Mouse (Mus musculus): ENCODE data around the gene Mip. TPM values are rescaled to one million over a fixed set of nuclear protein-coding genes. Genes with fewer than 3 reads are reported as not detected.

The Mip gene
- polyA plus RNA-seq, 1 experiment from 2014 or later = 0.33 TPM

DNA sequence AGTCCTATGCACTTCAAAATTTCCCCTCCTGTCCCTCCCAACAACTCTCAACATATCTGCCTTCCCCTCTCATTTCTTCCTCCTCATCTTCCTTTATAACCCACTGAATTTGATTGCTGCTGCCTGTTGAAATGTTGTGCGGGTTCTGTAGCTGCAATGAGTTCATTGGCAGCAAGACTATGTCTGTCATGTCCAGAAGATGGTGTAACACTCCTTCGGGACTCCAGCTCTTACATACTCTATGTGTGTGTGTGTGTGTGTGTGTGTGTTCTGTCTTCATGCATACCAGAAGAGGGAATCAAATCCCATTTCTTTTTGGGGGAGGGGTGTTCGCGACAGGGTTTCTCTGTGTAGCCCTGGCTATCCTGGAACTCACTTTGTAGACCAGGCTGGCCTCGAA lies 10.7 kb upstream of the Mip start:
- peaks cover 22% of the 10 kb centered on the region for H3K27me3 ChIP-seq (ENCODE audit: low read depth, poor library complexity, severe bottlenecking)
- no peak for DNase-seq (ENCODE audit: low spot score)
- H3K4me3 ChIP-seq = no peak overlapping the region
- 83% methylated on average over 5 of the region's 5 CpGs for WGBS
- H3K27ac ChIP-seq = no peak overlapping the region
- H3K36me3 ChIP-seq = peaks cover 5% of the 10 kb centered on the region
- H3K4me1 ChIP-seq = peaks cover 18% of the 10 kb centered on the region
- no peaks in the 10 kb centered on the region for H3K9me3 ChIP-seq (replicated peaks)

DNA sequence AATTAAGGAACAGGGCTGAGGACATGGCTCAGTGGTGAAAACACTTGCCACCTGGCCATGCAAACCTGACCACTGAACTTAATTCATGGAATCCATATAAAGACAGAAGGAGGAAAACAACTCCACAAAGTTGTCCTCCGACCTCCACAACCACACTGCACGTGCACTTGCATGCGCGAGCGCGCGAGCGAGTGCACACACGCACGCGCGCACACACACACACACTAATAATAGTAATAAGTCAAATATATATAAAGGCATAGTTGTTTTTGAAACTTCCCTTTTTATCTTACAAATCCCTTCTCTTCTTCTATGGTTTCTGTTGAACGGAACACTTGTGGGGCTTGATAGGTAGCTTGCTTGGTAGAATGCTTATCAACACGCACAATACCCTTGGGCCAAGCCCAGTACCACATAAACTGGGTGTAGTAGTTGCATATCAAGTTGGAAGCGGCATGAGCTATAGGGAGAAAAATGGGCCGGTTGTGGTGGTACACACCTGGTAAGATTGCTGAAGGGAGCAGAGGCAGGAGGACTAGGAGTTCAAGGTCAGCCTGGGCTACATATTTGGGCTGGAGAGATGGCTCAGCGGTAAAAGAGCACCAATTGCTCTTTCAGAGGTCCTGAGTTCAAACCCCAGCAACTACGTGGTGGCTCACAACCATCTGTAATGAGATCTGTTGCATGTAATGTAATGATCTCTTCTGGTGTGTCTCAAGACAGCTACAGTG lies 7.1 kb upstream of the Mip start:
- no peak for DNase-seq (ENCODE audit: low spot score)

DNA sequence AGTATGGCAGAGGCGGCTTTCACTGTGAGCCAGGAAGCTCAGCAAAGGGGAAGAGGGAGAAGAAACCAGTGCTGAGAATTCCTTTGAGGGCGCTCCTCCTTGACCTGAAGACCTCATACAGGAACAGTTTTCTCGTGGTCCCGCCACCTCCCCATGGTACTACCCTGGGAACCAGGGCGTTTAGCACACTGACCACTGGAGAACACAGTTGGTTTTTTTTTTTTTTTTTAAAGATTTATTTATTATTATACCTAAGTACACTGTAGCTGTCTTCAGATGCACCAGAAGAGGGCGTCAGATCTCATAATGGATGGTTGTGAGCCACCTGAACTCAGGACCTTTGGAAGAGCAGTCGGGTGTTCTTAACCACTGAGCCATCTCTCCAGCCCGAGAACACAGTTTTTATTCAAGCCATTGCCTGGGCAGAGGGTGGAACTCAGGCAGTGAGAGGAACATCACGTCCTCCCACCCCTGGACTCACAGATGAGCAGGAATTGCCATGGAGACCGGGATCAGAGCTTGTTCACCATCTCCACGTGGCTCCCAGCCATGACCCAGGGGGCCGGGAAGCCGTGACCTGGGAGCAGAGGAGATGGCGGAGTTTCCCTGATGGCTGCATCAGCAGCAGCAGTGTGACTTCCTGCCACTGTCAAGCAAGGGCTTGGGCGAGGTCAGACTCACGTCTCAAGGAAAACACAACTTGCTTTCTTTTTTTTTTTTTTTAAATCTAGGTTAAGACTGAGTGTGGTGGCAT lies 3.9 kb upstream of the Mip start:
- Histone ChIP-seq H3K27me3 (ENCODE audit: low read depth, poor library complexity, severe bottlenecking) (no peaks in the 10 kb centered on the region), H3K36me3 (no peaks in the 10 kb centered on the region), H3K27ac (no peak overlapping the region), H3K4me3 (no peak overlapping the region), H3K4me1 (peaks cover 26% of the 10 kb centered on the region), H3K9me3 (replicated peaks) (no peaks in the 10 kb centered on the region)
- WGBS = 62% methylated on average over 16 of the region's 16 CpGs
- no peak for DNase-seq (ENCODE audit: low spot score)

More for the DNA sequence above, 7.1 kb upstream of the Mip start:
- WGBS = 96% methylated on average over 18 of the region's 18 CpGs
- H3K4me3 ChIP-seq = no peak overlapping the region
- H3K27ac ChIP-seq = no peak overlapping the region
- H3K4me1 ChIP-seq = peaks cover 4% of the 10 kb centered on the region; the same call in 1 of the 2 replicates
- no peaks in the 10 kb centered on the region for H3K9me3 ChIP-seq (replicated peaks)
- no peaks in the 10 kb centered on the region for H3K36me3 ChIP-seq
- peaks cover 16% of the 10 kb centered on the region for H3K27me3 ChIP-seq (ENCODE audit: low read depth, poor library complexity, severe bottlenecking)

DNA sequence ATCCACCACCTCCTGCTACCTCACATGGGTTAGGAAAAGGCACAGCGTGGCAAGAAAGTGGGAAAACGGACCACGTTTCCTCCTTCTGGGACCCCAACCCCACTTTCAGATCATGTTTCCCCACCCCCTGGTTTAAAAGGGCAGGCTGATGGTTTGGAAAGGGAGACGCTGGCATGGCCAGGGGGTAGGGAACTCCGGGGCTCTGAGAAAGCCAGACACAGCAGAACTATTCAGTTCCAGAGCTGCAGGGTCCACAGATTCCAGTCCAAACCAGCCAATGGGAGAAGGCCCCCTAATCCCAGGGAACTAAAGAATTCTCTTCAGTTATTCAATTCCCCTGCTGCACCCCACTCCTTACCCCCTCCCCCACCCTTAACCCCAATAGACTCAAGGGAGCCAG lies 574 bp upstream of the Mip start:
- no peaks in the 10 kb centered on the region for H3K36me3 ChIP-seq
- peaks cover 28% of the 10 kb centered on the region for H3K4me1 ChIP-seq
- H3K9me3 ChIP-seq (replicated peaks) = no peaks in the 10 kb centered on the region
- H3K27ac ChIP-seq = peak overlapping the region; percentile 44; the same call in 1 of the 2 replicates
- H3K27me3 ChIP-seq (ENCODE audit: low read depth, poor library complexity, severe bottlenecking) = no peaks in the 10 kb centered on the region
- 63% methylated on average over 5 of the region's 5 CpGs for WGBS
- no peak overlapping the region for H3K4me3 ChIP-seq
- DNase-seq (ENCODE audit: low spot score) = no peak

DNA sequence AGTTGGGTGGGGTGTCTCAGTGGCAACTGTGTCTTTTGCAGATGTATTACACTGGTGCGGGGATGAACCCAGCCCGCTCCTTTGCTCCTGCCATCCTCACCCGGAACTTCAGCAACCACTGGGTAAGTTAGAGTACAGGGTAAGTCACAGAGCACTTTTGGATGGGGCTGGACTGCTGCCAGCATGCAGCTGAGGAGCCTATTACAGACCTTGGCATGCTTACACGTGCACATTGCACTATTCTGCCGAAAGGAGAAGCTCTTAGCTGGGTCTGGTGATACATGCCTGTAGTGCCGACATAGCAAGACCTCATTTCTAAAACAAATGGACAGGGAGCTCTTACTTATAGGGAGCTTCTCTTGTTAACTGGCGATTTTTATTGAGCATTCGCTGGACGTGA lies 2.0 kb downstream of the Mip start:
- no peak overlapping the region for H3K4me3 ChIP-seq
- H3K36me3 ChIP-seq = no peaks in the 10 kb centered on the region
- DNase-seq (ENCODE audit: low spot score) = no peak
- H3K27ac ChIP-seq = no peak overlapping the region
- WGBS = 88% methylated on average over 9 of the region's 9 CpGs
- H3K27me3 ChIP-seq (ENCODE audit: low read depth, poor library complexity, severe bottlenecking) = no peaks in the 10 kb centered on the region
- no peaks in the 10 kb centered on the region for H3K9me3 ChIP-seq (replicated peaks)
- H3K4me1 ChIP-seq = peaks cover 38% of the 10 kb centered on the region

DNA sequence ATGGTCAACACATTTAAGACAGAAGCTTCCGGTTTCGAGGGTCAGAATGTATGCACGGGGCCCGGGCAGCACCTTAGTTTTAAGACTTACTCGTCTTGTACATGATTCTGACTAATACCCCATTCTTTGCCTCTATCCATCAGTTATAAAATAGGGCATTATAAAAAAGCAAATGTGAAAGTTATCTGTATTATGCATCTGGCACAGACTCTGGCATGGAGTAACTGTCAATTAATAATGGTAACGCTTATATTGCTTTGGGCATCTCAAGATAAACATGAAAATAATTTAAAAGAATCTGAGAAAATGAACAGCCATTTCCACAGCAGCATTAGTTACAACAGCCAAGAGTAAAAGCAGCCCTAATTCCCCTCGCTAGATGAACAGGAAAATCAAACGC lies 2.4 kb downstream of the Mip start:
- 96% methylated on average over 8 of the region's 8 CpGs for WGBS
- H3K27ac ChIP-seq = no peak overlapping the region
- no peaks in the 10 kb centered on the region for H3K27me3 ChIP-seq (ENCODE audit: low read depth, poor library complexity, severe bottlenecking)
- H3K4me1 ChIP-seq = peaks cover 41% of the 10 kb centered on the region
- DNase-seq (ENCODE audit: low spot score) = no peak
- H3K36me3 ChIP-seq = no peaks in the 10 kb centered on the region
- no peaks in the 10 kb centered on the region for H3K9me3 ChIP-seq (replicated peaks)
- H3K4me3 ChIP-seq = no peak overlapping the region

DNA sequence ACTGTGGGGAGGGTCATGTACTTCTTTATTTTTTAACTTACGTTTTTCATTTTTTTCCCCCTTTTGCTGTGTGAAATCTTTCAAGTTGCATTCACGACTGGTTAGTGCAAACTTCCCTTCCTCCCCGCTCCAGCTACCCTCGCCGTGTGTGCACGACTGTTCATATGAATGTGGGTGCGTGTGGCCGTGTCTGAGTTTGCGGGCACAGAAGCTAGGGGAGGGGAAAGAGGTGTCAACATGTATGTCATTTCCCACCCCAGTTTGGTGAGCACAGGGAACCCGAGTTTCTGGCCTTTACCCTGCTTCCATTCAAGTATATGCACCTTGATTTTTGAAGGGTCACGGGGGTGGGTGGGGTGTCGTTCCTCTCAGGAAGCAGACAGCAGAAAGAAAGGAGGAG lies 4.9 kb downstream of the Mip start:
- no peak for DNase-seq (ENCODE audit: low spot score)
- H3K27ac ChIP-seq = peak overlapping the region; percentile 99
- no peaks in the 10 kb centered on the region for H3K9me3 ChIP-seq (replicated peaks)
- H3K27me3 ChIP-seq (ENCODE audit: low read depth, poor library complexity, severe bottlenecking) = no peaks in the 10 kb centered on the region
- 78% methylated on average over 12 of the region's 12 CpGs for WGBS
- peaks cover 14% of the 10 kb centered on the region for H3K36me3 ChIP-seq
- H3K4me3 ChIP-seq = peak overlapping the region; percentile 82
- peaks cover 40% of the 10 kb centered on the region for H3K4me1 ChIP-seq

DNA sequence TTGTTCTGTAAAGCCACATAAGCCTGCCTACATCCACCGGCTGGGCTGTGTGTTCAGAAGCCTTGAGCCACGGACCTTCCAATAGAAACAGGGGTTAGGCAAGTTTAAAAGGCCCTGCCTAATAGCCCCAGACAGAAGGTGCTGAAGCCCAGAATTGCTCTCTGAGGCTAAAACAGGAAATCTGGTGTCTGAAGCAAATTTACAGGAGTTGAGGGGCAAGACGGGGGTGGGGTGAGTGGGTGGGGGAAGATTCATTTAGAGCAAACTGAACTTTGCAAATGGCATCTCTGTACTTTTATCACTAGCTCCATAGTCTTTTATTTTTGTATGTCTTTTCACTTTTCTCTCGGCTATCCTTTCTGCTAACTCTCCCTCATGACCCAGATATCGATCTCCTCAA lies 5.5 kb downstream of the Mip start:
- Histone ChIP-seq H3K27me3 (ENCODE audit: low read depth, poor library complexity, severe bottlenecking) (no peaks in the 10 kb centered on the region), H3K4me1 (peaks cover 40% of the 10 kb centered on the region), H3K36me3 (peaks cover 18% of the 10 kb centered on the region), H3K9me3 (replicated peaks) (no peaks in the 10 kb centered on the region), H3K4me3 (peak overlapping the region; percentile 82), H3K27ac (peak overlapping the region; percentile 99)
- 19% methylated on average over 5 of the region's 5 CpGs for WGBS
- DNase-seq (ENCODE audit: low spot score) = no peak

DNA sequence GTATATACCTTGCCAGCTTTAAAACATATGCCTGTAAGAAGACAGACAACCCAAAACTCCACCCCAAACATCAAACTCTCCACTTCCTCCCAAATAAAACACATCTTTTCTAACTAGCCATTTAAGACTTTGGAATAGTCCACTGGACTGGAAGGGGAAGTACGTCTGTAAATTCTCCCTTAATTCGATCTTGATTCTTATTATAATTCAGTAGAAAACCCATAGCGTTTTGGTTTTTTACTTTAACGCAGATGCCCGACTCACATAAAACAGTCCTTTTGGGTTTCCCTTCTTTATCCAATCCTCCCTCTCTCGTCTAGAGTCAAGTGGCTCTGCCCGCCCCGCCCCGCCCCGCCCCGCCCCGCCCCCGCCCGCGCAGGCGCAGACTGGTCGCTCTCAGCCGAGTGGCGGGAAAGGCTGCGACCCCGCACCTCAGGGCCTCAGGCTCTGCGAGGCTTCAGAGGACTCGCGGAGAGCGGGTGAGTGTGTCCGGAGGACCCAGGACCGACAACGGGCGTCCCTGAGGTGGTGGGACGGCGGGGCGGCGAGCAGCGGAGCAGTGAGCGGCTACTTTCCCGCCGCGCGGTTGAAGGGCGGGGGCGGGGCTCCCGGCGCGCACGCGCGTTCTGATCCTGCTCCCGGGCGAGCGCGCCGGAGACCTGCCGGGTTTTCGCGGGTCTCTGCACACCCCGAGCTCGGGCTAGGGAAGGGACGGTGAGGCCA lies 6.2 kb downstream of the Mip start, which contains the start of gene Timeless:
TSS of gene Timeless (plus strand) at position 369 of the 723 bp plus-strand sequence.
- H3K27ac ChIP-seq = peak within 1 kb of the TSS; percentile 99
- under 1% methylated on average over 57 of the region's 58 CpGs for WGBS

DNA sequence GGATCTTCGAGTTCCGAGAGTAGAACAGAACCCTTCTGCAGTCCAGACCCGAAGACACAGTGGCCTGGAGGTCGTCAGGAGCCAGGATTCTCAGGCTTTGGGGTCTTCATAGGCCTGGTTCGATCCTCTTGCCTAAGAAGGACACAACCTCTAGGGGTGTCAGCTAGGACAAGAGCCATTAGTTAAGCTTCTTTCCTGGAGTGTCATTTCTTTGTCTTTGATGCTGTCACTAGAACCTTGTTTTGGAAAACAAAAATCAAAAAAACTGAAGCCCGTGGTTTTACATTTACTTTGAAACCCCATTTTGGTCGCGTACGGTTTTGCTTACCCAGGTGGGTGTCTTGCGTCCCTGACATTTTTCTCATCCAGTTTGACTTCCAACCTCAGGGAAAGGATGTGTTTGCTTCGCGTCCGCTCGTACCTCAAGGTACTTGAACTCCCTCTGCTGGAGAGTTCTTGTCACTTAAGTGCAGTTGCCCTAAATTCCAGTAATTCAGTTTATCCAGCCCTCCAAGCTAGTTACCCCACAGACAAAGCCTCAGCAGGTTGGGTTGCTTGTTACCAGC lies 6.9 kb downstream of the Mip start:
- Histone ChIP-seq H3K4me1 (peaks cover 41% of the 10 kb centered on the region), H3K4me3 (peak overlapping the region; percentile 82), H3K27me3 (ENCODE audit: low read depth, poor library complexity, severe bottlenecking) (no peaks in the 10 kb centered on the region), H3K27ac (peak overlapping the region; percentile 99), H3K36me3 (peaks cover 22% of the 10 kb centered on the region), H3K9me3 (replicated peaks) (no peaks in the 10 kb centered on the region)
- under 1% methylated on average over 14 of the region's 14 CpGs for WGBS
- DNase-seq (ENCODE audit: low spot score) = peak; percentile 60

More for the DNA sequence above, 6.2 kb downstream of the Mip start, which contains the start of gene Timeless:
- Histone ChIP-seq H3K4me1 (peaks cover 40% of the 10 kb centered on the region), H3K36me3 (peaks cover 20% of the 10 kb centered on the region), H3K4me3 (peak within 1 kb of the TSS; percentile 82), H3K27me3 (ENCODE audit: low read depth, poor library complexity, severe bottlenecking) (no peaks in the 10 kb centered on the region), H3K9me3 (replicated peaks) (no peaks in the 10 kb centered on the region)
- DNase-seq (ENCODE audit: low spot score) = peak; percentile 90

DNA sequence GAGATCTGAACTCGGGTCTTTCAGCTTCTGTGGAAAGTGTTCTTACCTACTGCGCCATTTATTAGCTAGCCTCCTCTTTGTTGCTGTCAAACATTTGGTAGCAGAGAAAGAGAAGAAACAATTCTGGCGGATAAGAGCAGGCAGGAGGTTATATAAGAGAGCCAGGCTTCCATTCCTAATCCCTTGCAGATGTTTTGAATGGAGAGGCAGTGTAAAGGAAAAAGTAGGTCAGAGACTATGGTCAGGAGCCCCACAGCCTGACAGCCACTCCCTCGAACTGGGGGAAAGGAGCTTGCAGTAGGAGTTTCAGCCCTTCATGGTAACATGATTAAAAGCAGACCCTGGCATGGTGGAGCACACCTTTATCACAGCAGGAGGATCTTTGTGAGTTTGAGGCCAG lies 10.7 kb downstream of the Mip start:
- Histone ChIP-seq H3K9me3 (replicated peaks) (no peaks in the 10 kb centered on the region), H3K27ac (peak overlapping the region; percentile 46; the same call in 1 of the 2 replicates), H3K4me3 (no peak overlapping the region), H3K27me3 (ENCODE audit: low read depth, poor library complexity, severe bottlenecking) (no peaks in the 10 kb centered on the region), H3K4me1 (peaks cover 34% of the 10 kb centered on the region), H3K36me3 (peaks cover 58% of the 10 kb centered on the region)
- WGBS = 52% methylated on average over 4 of the region's 4 CpGs
- no peak for DNase-seq (ENCODE audit: low spot score)

DNA sequence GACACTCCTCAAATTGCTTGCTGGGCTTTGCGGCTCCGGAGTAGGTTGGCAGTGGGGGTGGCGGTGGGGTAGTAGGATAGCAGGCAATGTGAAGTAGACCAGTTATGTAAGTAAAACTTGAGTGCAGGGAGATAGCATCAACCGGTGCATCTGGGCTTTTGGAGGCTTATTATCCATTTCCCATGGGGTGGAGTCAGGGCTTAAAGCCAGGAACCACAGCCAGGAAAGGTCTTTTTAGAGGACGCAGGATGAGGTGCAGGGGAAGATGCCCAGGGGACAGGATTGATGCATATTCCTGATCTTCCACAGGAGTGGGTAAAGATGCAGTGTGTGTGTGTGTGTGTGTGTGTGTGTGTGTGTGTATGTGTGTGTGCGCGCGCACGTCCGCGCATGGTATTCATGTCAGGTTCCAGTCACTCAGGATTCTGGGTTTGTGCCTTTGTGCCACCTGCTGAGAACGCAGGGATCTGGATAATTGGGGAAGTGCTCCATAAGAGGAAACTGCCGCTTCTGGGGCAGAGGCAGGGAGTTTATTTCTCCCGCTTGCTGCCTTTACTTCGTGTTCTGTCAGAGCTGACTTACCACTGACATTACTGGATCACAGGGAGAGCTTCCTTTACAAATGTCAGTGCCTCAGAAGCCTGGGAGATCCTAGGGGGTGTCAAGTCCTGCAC lies 12.3 kb downstream of the Mip start:
- Histone ChIP-seq H3K9me3 (replicated peaks) (no peaks in the 10 kb centered on the region), H3K27me3 (ENCODE audit: low read depth, poor library complexity, severe bottlenecking) (no peaks in the 10 kb centered on the region), H3K27ac (peak overlapping the region; percentile 26; the same call in 1 of the 2 replicates), H3K36me3 (peaks cover 74% of the 10 kb centered on the region), H3K4me1 (peaks cover 30% of the 10 kb centered on the region), H3K4me3 (no peak overlapping the region)
- WGBS = 88% methylated on average over 15 of the region's 15 CpGs
- no peak for DNase-seq (ENCODE audit: low spot score)
